Mouse (Mus musculus): ENCODE measurements around the gene Bmpr1a.
A peak's percentile ranks its signal among the peaks of the same experiment; 100 is the strongest.
"Not testable (repeated sequence)": the region's sequence is repeated elsewhere in the genome, so short reads cannot be mapped to it uniquely, and the experiment has no call there.

The Bmpr1a gene

DNA sequence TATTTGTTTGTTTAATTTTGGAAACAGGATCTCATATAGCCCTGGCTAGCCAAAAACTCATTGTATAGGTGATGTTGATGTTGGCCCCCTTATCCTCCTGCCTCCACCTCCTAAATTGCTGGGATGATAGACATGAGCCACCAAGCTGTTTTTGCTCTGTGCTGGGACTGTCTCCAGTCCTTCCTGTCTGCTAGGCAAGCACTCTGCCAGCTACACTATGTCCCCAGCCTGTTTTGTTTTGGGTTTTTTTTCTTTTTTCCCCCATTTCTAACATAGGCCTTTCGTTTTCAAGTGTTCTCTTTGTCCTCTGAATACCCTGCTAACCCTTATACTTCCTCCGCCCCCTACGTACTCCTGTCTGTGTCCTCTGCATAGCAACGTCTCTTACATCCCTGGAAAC is 109.8 kb downstream of the Bmpr1a start:
- no peak for DNase-seq (ENCODE audit: low spot score)

DNA sequence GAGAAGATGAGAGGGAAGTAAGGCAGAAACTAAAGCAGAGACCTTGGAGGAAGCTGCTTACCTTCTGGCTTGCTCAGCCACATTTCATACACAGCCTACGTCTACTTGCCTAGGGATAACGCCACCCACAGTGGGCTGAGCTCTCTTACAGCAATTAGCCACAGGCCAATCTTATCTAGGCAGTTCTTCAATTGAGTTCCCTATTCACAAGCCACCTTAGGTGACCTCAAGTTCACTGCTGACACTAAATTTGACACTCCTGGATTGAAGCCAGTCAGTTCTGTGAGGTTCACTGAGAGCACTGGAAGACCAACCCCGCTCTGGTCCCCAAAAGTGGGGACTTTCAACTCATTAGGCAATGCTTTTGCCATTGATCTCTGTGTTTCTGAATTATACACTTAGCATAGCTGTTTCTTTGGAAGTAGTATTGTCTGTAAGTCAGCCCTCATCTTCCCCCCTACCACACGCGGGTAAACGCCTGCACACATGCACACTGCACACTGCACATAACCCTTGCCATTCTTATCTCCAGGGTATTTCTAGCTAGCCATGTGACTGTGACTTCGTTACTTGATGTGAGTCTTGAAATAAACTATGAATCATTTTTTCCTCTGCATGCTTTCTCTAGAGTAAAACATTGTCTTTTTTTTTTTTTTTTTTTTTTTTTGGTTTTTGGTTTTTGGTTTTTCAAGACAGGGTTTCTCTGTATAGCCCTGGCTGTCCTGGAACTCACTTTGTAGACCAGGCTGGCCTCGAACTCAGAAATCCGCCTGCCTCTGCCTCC is 120.0 kb downstream of the Bmpr1a start:
- DNase-seq (ENCODE audit: low spot score), result no peak

DNA sequence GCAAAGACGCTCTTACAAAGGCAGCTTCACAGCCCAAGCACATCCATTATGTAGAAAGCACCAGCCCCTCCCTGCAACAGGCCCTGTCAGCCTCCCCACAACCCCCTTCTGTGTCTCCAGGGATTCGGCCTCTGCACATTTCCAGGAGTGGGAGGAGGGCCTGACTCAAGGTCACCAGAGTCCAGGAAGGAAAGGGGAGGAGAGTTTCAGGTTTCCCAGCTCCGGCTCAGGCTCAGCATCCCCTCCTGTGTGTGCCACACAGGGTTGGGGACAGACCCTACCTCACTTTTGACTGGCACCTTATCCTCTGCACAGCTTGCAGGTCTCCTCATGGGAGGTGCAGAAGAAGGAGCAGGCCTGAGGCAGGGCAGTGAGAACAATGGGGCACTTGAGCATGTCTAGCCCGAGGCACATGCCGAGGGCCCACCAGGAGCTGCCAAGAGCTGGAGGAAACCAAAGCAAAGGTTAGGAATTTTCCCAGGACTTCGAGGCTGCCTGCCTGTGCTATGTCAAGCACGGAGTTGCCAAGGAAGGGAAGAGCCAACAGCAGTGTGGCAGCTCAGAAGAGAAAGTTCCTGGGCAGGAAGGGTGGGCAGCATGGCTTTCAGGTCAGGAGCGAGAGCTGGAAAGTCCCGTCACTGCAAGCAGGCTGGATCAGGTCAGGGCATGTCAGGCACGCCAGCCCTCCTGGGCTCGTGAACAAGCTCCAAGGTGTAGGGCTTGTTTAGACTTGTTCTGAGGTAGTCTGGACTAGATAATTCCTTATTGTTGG is 124.4 kb downstream of the Bmpr1a start:
- DNase-seq (ENCODE audit: low spot score), result no peak

DNA sequence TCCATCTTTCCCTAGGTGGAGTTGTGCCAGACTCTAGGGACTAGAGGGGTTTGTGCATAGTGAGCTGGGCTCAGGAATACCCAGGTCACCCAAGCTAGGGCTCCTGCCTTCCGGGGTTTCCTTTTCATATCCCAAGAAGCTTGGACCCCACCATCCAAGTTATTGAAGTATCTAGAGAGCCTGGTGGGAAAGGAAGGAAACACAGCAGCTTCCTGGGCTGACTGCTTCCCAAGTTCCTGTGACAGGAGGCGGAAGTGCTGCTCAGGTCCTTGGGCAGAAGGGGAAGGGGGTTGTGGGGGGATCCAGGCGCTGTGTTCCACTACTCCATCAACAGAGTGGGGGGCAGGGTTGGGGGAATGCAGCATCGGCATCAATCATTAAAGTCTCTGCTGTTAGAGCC is 126.0 kb downstream of the Bmpr1a start:
- no peak for DNase-seq (ENCODE audit: low spot score)

DNA sequence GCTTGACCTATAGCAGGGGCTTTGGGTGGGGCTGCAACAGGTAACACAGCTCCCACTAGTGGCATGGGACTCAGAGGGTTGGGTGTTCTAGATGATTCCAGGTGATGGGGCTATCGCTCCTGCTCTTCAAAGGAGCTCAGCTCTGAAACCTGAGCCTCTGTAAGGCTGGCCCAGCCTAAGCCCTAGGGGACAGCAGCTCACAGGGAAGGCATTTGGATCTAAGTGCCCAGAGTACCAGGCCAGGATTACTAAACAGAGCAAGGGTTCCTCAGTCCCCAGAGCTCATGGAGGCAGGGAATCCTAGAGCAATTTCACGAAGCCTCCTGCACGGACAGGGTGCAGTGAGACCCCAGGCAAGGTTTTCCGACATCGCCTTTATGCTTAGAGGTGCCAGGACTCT is 127.2 kb downstream of the Bmpr1a start:
- DNase-seq (ENCODE audit: low spot score), result no peak

DNA sequence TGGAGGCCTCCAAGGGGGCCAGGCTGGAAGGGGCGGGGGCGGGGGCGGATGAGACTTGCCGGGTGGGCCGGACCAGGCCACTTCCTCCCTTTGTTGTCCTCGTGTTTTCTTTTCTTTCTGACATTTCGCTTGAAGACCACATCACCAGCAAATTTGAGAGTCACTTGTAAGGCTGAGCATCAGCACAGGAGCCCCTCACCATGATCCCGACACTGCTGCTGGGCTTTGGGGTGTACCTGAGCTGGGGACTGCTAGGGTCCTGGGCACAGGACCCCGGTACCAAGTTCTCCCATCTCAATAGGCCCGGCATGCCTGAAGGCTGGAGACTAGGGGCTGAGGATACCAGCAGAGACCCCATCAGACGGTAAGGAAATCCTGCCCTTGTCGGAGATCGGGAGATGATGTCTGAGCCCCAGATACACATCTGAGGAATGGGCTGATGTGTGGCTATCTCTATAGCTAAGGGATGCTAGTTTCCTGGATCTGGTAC is 127.7 kb downstream of the Bmpr1a start, which contains the start of gene Mmrn2:
Gene Mmrn2, plus strand, starts transcription at position 51 of the 490 bp plus-strand sequence.
- no peak for DNase-seq (ENCODE audit: low spot score)

DNA sequence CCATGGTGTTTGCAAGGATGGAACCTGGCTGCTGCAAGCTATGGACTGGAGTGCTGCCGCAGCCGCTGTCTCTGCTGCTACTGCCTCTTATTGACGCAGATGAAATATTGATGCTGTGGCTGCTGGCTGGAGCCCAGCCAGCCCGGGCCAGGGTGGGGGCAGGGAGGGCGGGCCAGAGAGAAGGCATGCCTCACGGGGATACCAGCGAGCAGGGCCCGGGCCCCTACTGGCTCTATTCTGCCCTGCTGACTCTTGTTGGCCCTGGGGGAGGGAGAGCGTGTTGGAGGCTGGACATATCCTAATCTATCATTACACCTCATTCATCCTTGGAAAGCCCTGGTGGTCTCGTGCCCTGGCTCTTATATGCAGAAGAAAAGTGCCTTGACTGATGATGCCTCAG is 128.6 kb downstream of the Bmpr1a start, which contains the start of gene Sncg:
Gene Sncg, minus strand, starts transcription at position 213 of the 400 bp plus-strand sequence.
- DNase-seq (ENCODE audit: low spot score), result no peak

DNA sequence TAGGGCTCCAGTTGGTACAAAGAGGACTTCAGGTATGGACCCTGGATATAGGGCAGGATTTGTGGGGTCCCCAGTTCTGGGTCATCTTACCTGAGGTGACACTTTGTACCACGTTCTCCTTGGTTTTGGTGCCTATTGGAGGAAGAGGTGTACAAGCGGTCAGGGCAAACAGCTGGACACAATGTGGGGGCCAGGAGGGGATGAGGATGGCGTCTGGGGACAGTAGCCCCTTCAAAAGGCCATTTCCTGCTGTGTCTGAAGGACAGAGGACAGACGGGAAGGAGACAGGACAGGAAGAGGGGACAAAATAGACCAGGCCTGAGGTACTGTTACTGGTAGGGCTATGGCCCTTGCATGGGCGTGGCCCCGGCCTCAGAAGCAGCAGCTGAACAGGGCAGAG is 129.6 kb downstream of the Bmpr1a start:
- DNase-seq (ENCODE audit: low spot score), result no peak

DNA sequence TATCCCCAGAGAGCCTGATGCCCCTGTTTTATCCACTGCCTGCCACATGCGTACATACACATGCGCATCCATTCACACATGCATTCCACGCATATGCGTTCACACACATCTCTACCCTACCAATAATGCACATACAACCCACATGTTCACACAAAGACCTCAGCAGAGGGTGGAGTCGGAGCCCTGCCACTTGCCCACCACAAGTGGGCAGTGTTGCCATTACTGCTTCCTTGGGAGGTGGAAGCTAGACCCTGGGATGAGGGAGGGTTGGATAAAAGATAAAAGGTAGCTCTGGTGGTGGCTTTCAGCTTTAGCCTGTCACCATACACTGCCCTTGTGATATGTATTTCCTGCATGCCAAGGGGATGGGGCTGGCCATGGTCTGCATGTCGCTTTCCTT is 130.5 kb downstream of the Bmpr1a start:
- peak; percentile 45 for DNase-seq (ENCODE audit: low spot score)

DNA sequence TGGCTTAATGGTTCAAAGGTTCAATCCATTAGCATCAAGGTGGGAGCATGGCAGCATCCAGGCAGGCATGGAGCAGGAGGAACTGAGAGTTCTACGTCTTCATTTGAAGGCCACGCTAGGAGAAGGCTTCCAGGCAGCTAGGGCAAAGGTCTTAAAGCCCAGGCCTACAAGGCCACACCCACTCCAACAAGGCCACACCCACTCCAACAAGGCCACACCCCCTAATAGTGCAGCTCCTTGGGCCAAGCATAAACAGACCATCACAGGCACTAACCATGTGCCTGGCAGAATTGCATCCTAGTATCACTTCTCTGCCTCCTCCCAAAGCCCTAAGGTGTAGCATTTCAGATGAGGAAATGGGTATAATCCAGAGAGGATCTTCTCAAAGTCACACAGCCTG is 131.4 kb downstream of the Bmpr1a start:
- DNase-seq (ENCODE audit: low spot score), result no peak

DNA sequence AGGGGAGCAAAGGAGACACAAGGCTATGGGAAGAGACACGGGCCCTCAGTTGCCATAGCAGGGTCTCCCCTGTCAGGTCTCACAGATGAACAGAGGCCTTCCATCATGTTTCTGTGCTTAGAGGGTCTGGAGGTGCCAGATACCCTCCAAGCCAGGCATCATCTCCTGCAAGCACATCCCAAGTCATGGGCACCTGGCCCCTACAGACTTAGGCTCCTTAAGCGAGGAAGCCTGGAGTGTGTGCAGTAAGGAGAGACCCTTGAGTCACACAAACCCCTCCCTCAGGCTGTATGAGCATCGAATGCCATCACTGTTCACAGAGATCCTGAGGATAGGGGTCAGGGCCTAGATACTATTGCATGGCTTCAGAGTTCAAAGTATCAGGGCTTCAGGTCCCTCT is 132.2 kb downstream of the Bmpr1a start:
- DNase-seq (ENCODE audit: low spot score), result no peak

DNA sequence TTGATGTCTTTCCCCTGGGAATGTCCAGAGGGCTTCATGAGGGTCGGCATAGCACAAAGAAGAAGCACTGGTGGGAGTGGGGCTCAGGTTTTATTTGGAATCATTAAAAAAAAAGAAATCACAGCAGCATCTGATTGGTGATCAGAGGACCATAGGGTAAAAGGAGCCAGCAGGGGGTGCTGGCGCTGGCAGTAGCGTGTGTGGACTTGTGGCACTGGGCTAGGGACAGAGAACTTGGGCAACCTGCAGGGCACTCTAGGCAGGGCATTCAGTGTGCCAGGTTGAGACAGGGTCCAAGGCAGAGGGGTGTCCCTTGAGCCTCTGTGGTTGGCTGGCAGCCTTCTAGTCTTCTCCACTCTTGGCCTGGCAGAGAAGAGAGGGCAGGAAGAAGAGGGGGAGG is 132.9 kb downstream of the Bmpr1a start:
- DNase-seq (ENCODE audit: low spot score), result no peak

DNA sequence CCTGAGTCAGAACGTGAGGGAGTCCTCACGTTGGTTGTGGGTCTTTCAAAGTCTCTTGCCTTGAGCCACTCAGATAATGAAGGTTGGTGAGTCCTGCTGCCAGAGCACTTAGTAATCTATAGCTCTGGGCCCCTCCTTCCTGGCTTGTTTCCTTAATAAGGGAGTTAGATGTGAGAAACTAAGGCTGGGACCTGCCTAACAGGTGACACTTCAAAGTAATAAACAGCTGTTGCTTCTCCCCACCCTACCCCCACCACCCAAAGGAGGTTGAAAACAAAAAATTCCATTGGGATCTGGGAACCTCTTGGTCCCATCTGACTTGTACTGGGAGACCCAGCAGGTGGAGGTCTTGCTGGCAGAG is 138.0 kb downstream of the Bmpr1a start:
- DNase-seq (ENCODE audit: low spot score), result no peak

DNA sequence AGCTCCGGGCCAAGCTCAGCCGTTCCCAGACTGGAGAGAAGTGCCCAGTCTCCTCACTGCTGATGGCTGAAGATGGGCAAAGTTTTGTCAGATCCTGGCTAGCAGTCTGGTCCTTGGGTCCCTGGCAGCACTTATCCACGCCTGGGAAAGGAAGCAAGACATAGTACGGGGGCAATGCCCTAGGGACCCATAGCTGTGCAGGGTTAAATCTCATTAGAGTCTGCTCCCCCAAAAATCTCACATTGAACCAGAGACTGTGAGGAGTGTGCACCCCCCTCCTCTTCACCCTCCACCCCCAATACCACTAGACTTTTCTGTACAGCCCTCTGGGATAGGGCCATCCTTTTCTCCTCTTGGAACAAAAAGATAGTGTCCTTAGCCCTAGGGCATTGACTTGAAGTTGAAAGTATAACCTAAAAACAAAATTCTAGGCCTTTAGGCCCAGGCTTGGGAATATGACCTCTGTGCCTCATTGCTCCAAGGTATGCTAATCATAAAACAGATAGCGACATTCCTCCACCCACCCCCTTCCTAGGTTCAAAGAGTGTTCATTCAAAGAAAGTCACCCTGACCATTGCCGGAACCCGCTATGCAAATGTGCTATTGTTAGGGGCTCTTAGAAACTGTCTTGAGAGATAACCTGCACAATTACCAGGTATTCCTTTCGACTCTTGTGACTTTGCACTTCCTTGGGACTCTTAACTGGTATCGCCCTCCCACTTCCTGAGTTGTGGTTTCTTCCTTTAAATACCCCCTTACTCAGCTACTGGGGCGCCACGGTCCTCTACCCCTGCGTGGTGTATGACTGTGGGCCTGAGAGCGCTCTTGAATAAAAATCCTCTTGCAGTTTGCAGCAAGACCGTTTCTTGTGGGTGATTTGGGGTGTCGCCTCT is 138.6 kb downstream of the Bmpr1a start:
- DNase-seq (ENCODE audit: low spot score), result not testable (repeated sequence)

DNA sequence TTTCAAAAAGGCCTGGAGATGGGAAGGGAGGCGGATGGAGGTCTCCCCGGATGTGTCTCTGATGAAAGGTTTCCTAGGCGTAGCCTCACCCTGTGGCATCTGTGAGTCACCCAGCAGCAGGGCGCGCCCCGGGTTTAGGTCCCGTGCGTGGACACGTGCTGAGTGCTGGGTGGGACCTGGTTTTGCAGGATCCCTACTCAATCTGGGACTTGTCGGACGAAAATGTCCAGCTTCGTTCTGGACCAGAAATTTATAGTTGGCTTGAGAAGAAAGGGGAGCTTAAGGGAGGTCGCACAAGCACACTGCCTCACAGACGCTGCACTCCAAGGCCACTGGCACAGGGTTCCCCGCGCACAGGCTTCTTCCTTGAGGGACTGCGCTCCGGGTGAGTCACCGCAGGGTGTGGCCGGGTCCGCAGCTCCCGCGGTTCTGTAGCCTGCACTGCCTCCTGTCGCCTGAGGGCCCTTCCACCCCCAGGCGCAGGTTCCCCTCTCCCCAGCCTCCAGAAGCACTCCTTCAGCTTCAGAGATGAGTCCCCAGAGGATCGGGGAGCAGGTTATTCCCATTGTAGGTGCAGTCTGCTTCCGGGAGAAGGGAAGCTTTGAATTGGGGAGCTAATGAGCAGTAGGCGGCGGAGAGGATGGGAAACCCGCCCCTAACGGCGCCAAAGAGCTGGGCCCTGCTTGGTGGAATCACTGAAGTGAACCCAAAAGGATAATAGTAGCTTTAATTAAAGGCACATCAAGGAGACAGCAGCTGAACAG is 139.5 kb downstream of the Bmpr1a start:
- DNase-seq (ENCODE audit: low spot score), result peak; percentile 45

DNA sequence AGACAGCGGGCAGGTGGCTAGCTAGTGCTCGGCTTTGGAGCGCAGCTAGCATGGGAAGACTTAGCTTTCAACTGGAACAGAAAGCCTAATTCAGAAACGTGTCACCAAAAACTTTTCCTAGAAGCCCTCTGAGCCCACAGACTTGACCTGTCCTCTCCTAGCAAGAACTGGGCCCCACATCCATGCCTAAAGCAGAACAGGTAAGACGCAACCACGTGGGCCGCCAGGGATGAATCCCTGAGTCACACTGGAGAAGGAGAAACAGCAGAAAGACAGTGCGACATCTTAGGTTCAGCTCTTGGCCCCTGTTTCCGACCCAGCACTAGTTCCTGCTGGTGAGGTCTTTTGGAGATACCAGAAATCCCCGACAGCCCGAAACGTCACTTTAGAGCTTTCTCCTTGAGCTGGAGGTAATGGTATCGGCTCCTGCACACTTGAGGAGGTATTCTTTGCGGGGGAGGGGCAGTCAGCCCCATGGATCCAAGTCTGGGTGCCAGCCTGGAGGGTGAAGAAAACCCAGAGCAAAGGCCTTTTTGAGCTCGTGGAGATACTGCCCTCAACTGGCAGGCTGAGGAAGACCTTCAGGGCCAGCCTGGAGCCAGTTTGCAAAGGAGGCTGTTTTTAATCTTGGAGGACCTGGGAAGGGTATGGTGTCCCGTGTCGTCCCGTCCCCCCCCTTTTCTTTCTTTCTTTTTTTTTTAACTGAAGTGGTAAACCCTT is 140.3 kb downstream of the Bmpr1a start:
- DNase-seq (ENCODE audit: low spot score), result peak; percentile 74

DNA sequence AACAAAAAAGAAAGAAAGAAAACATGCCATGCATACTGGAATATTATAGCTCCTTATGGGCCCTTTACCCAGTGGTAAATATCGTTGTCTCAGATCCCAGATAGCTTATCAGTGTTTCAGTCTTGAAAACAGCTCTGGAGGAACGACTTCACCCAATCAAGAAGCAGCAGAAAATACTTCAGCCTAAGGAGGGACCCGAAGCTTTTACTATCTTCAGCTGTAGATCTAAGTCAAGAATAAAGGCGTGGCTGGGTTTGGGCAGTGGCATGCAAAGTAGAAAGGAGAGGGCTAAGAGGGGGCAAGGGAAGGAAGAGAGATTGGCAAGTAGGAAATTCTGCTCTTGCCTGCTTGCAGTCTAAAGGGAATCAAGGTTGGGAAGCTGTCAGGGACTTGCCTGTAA is 141.0 kb downstream of the Bmpr1a start:
- no peak for DNase-seq (ENCODE audit: low spot score)
